ENCODE assay signal across 13 mouse cellular contexts in the genomic region with DNA sequence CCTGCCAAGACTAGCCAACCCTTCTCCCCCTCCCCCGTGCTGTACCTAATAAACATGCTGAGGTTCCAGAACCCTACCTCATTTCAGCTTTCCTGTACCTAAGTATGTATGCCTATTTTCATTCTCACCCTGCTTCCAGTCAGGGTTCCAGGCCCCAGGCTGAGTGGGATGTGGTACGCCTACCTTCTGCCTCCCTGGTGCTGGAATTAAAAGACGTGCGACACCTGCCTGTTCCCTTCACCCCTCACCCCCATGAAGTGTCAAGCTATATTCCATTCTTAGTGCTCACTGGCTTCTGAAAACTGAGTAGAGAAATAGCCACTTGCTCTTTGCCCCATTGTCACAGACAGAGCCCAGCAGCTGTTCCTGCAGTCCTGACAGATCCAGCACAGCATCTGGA.
"Had no signal": no experiment of that assay in that cellular context is flagged by ENCODE, and none has a peak within 500 bp of the region (broad histone marks: within the 10 kb centered on the region; RNA-seq: fewer than 3 reads in every experiment).

No protein-coding gene starts in this region.

- ATAC-seq: liver, postnatal 0 days; midbrain, embryonic 13.5 days had no signal

- DNase-seq: kidney, adult 11 months; kidney, adult 9 months; kidney, postnatal 36 days; layer of hippocampus, adult 9-11 months; layer of hippocampus, postnatal 36 days; liver; liver, embryonic 13.5 days; liver, postnatal 0 days had no signal

- H3K9me3 ChIP-seq: liver, embryonic 13.5 days; lung, embryonic 15.5 days; midbrain, embryonic 13.5 days; neural tube, embryonic 15.5 days had no signal

- H3K4me3 ChIP-seq: liver, embryonic 13.5 days; lung, embryonic 15.5 days; midbrain, embryonic 13.5 days; neural tube, embryonic 15.5 days had no signal

- H3K27me3 ChIP-seq: liver, embryonic 13.5 days; lung, embryonic 15.5 days; midbrain, embryonic 13.5 days; neural tube, embryonic 15.5 days had no signal

- H3K27ac ChIP-seq: kidney, postnatal 0 days; liver, embryonic 13.5 days; lung, embryonic 15.5 days; midbrain, embryonic 13.5 days; neural tube, embryonic 15.5 days; stomach, postnatal 0 days had no signal

- H3K9ac ChIP-seq: liver, embryonic 13.5 days; liver, postnatal 0 days; lung, embryonic 15.5 days; midbrain, embryonic 13.5 days; neural tube, embryonic 15.5 days had no signal

- H3K36me3 ChIP-seq: liver, embryonic 13.5 days; midbrain, embryonic 13.5 days; neural tube, embryonic 15.5 days had no signal

- H3K4me2 ChIP-seq: liver, embryonic 13.5 days; lung, embryonic 15.5 days; midbrain, embryonic 13.5 days; neural tube, embryonic 15.5 days had no signal
